Mouse (Mus musculus) thymus, postnatal 14 days (tissue): ENCODE measurements around the gene Med29.

ENCODE experiments used
- DNase-seq: peaks from one replicate; pipeline ENCODE4 v3.0.0; 2021

Med29 gene

DNA sequence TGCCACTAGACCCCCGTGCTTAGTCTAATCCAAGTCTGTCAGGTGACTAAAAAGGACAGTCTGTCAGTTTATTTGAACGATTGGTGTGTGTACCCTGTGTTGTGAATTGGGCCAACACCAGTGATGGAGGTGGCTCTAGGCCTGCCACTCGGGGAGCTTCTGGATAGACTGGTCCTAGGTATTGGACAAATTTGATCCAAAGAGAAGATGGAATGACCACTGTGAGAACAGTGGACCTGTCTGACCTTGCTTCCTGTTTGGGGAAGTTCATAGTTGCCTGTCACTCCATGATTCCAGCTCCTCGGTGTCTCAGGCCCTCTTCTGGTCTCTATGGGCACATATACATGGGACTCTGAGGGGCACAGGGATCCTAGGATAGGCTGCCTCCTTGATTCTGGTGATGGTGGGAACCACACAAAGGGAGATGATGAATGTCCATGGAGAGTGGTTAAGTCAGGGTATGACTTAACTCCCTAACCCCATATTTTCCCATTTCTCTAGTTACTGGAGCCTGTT is 40.8 kb downstream of the Med29 start:
- no peak for DNase-seq

DNA sequence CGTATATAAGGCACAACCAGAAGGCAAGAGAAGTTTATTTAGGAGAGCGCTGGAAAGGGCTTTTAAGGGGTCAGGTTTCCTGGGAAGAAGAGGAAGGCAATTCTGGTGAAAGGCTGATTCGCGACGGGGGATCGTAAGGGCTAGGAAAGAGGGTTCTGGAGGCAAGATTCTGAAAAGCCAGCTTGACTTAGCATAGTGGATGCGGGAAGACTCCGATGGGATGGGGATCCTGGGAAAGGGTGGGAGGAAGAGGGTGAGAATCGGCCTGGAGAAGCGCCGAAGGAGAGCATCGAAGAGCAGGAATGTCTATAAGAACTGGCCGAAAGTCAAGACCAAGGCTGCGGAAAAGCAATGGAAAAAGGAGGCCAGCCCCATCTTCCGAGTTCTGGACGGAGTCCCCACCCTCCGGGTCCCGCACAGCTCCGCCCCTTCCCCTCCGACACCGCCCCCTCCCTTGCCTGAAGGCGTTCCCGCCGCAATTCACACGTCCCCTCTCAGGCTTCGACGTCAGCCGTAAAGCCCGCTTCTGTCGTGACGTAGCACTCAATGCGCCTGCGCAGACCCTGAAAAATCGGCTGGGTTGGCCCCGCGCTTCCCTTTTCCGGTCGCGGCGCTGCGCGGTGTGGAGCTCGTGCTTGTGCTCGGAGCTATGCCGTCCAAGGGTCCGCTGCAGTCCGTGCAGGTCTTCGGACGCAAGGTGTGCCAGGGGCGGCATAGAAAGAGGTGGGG is 42.2 kb downstream of the Med29 start, which contains the start of gene Rps16:
TSS of gene Rps16 (plus strand) at position 498 of the 729 bp plus-strand sequence.
- peak; percentile 99 for DNase-seq

DNA sequence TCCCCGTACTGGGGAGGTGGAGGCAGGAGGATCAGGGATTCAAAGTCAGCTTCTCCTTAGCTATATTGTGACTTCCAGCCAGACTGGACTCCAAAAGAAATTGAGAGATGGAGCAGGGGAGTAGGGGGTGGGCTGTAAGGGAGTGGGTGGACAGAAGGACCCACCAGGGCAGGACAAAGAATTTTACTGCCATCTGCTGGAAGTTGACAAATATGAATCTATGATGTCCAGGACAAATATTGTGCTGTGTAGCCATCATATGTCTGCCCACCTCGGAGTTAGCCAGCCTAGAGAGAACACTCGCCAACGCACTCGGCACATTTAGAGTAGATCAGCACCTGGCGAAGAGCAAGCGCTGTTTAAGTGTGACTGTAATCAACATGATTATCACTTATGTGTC is 43.9 kb downstream of the Med29 start:
- DNase-seq = no peak

DNA sequence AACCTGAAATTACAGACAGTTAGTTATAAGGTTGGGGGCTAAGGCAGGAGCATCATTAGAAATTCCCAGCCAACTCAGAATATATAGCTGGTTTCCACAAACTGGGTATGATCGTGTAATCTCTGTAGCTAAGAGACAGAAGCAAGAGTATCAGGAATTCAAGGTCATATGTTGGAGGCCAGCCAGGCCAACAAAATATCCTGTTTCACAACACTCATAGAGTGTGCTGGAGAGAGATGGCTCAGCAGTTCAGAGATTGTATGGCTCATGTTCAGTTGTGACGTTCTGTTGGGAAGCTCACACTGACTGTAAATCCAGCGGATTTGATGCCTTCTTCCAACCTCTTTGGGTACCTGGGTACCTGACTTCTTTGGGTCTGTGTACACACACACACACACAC is 44.8 kb downstream of the Med29 start:
- no peak for DNase-seq

DNA sequence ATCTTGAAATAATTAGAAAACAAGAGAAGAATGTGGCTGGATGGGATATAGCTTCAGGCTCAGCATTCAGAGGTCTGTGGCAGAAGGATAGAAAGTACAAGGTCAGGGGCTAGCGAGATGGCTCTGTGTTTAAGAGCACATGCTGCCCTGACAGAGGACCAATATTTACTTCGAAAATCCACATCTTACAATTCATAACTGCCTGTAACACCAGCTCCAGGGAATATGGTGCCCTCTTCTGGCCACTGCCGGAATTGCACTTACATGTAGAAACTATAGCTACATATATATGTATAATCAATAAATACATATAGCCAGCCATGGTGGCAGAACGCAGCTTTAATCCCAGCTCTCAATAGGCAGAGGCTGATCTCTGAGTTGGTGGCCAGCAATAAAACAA is 47.9 kb downstream of the Med29 start:
- peak; percentile 73 for DNase-seq

DNA sequence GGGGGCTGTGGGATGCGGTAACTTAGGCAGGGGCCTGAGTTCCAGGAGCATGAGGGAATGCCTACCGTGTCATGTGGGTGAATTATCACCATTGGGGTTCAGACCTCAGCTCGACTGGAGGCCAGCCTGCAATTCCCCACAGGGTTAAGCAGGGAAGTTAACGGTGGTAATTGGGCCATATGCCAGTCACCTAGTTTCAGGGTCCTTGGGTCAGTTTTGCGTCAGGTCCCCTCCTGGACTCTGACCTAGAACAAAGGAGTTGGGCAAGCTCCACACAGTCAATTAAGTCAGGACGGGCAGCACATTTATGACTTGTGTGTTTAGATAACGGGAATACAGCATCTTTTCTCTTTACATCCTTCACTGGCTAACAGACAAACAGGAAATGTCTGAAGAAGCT is 51.1 kb downstream of the Med29 start:
- DNase-seq = no peak

DNA sequence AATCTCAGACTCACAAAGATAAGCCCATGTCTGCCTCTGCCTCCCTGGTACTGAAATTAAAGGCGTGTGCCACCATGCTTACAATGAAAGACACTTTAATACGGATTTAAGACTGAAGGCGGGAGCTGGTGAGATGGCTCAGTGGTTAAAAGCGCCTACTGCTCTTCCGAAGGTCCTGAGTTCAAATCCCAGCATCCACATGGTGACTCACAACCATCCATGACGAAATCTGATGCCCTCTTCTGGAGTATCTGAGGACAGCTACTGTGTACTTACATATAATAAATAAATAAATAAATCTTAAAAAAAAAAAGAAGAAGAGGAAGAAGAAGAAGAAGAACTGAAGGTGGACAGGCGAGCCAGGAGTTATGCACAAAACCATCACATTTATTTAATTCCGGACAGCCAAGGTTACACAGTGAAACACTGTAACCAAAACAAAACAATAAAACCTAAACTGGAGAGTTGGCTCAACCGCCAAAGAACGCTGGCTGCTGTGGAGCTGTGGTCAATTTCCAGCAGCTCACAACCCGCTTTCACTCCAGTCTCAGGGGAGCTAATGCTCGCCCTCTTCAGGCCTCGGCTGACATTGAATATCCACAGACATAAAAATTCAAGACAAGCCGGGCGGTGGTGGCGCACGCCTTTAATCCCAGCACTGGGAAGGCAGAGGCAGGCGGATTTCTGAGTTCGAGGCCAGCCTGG is 53.1 kb downstream of the Med29 start:
- peak; percentile 61 for DNase-seq

DNA sequence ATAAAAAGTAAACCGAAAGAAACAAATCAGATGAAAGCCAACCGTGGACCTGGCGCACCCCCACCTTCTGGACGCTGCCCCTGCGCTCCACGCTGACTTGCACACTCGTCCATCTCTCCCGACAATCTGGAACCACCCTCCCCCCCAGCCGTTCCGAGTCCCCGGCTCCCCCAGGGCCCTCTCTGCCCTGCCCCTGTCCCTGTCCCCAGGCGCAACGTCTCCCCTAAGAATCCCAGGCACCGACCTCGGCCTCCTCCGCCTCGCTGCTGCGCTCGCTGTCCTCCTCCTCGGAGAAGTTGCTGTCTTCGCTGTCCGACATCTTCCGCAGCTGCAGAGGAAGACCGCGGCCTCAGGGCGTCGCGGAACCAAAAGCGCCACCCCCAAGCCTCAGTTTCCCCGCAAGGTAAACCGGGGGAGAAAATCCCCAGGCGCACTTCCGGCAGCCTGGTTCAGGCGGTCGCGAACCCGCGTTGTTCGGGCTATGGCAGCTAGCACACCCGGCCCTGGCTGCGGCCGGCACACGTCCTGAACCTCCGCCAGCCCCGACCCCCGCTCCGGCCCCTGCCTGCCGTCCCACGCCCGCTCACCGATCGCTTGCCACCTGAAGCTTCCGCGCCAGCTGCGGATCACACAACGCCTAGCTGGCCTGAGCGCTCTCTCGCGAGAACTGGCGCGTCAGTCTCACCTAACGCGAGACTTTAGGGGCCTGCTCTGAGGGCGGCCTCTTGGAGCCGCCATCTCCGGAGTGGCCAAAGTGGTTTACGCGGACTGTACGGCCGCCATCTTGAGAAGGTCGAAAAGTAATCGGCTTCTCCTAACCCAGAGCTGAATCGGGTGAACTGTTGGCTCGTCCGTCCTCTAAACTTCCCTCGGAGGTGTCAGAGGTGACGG is 54.2 kb downstream of the Med29 start, which contains the start of gene Supt5:
TSS of gene Supt5 (minus strand) at position 639 of the 891 bp plus-strand sequence.
- DNase-seq = peak; percentile 98
